Mouse (Mus musculus): Measurements from ENCODE around the gene Zap70. TPM values are rescaled to one million over a fixed set of nuclear protein-coding genes. Genes with fewer than 3 reads are reported as not detected.

Zap70 gene
- polyA plus RNA-seq, 1 experiment from 2014 or later, result 0.90 TPM

Other genes starting within 250 kb of the Zap70 start
- 4.4 and 5.9 TPM in 2 replicates for gene Cnnm3, start 249.9 kb upstream of the Zap70 start, polyA plus RNA-seq (2016; fragmentation: Nextera tagmentation; extraction: Ambion mirVana)
- 18.5 and 19.0 TPM in 2 replicates for gene Ankrd23, start 224.9 kb upstream of the Zap70 start, polyA plus RNA-seq (2016; fragmentation: Nextera tagmentation; extraction: Ambion mirVana)
- gene Gm42417, start 222.4 kb upstream of the Zap70 start, polyA plus RNA-seq (2016; fragmentation: Nextera tagmentation; extraction: Ambion mirVana), result 0.67 and 0.74 TPM in 2 replicates
- gene Ankrd39, start 214.4 kb upstream of the Zap70 start, polyA plus RNA-seq (2016; fragmentation: Nextera tagmentation; extraction: Ambion mirVana), result 24.1 and 26.8 TPM in 2 replicates
- 34.1 and 35.3 TPM in 2 replicates for gene Sema4c, start 203.4 kb upstream of the Zap70 start, polyA plus RNA-seq (2016; fragmentation: Nextera tagmentation; extraction: Ambion mirVana)
- 0.26 and 0.82 TPM in 2 replicates for gene Fam178b, start 78.6 kb upstream of the Zap70 start, polyA plus RNA-seq (2016; fragmentation: Nextera tagmentation; extraction: Ambion mirVana)
- gene Cox5b, start 70.3 kb upstream of the Zap70 start, polyA plus RNA-seq (2016; fragmentation: Nextera tagmentation; extraction: Ambion mirVana), result 454 and 462 TPM in 2 replicates
- gene 4933424G06Rik, start 51.6 kb upstream of the Zap70 start, polyA plus RNA-seq (2016; fragmentation: Nextera tagmentation; extraction: Ambion mirVana), result 0.21 TPM in 1 of 2 replicates, not detected in the other
- 114 and 120 TPM in 2 replicates for gene Actr1b, start 47.4 kb upstream of the Zap70 start, polyA plus RNA-seq (2016; fragmentation: Nextera tagmentation; extraction: Ambion mirVana)
- 15.6 and 17.4 TPM in 2 replicates for gene Tmem131, start 181.9 kb downstream of the Zap70 start, polyA plus RNA-seq (2016; fragmentation: Nextera tagmentation; extraction: Ambion mirVana)